Mouse (Mus musculus) hindlimb bud, embryonic 11.5 days (tissue): ENCODE data around the gene Cyp4a14.
"Not testable (repeated sequence)": the region's sequence is repeated elsewhere in the genome, so short reads cannot be mapped to it uniquely, and the experiment has no call there.

Experiments used
- DNase-seq: peaks from one replicate; pipeline ENCODE4 v3.0.0-alpha.2; 2012; ENCODE audit warnings: low read depth, low spot score; ENCODE audit errors: extremely low spot score

Cyp4a14 gene

GRCm38 (mm10) chr4:115496001-115496400 is at the start of gene Cyp4a14:
Gene Cyp4a14, minus strand, starts transcription at chr4:115496142.
- DNase-seq: no peak

GRCm38 (mm10) chr4:115545101-115545500 is 49.2 kb upstream of the Cyp4a14 start:
- DNase-seq: no peak

GRCm38 (mm10) chr4:115521766-115522165 is 25.8 kb upstream of the Cyp4a14 start:
- no peak for DNase-seq

- DNase-seq: no peak
Observed at GRCm38 (mm10) chr4:115519444-115519843, 23.5 kb upstream of the Cyp4a14 start.

- not testable (repeated sequence) for DNase-seq
Observed at GRCm38 (mm10) chr4:115518000-115518399, 22.1 kb upstream of the Cyp4a14 start, which contains the start of gene Cyp4a10. Gene Cyp4a10, plus strand, starts transcription at chr4:115518264.

GRCm38 (mm10) chr4:115513964-115514363 is 18.0 kb upstream of the Cyp4a14 start:
- DNase-seq: not testable (repeated sequence)

- no peak for DNase-seq
Observed at GRCm38 (mm10) chr4:115497466-115497865, 1.5 kb upstream of the Cyp4a14 start.

GRCm38 (mm10) chr4:115481006-115481652 is 14.8 kb downstream of the Cyp4a14 start:
- no peak for DNase-seq

GRCm38 (mm10) chr4:115476051-115476450 is 19.9 kb downstream of the Cyp4a14 start:
- DNase-seq: not testable (repeated sequence)

- not testable (repeated sequence) for DNase-seq
Observed at GRCm38 (mm10) chr4:115473585-115473984, 22.4 kb downstream of the Cyp4a14 start.

GRCm38 (mm10) chr4:115452304-115452703 is 43.6 kb downstream of the Cyp4a14 start, which contains the start of gene Cyp4a30b:
Gene Cyp4a30b, plus strand, starts transcription at chr4:115452604.
- DNase-seq: no peak

- DNase-seq: no peak
Observed at GRCm38 (mm10) chr4:115450577-115451137, 45.3 kb downstream of the Cyp4a14 start.
